1 mouse cellular context compared by ENCODE assay signal in the genomic region with DNA sequence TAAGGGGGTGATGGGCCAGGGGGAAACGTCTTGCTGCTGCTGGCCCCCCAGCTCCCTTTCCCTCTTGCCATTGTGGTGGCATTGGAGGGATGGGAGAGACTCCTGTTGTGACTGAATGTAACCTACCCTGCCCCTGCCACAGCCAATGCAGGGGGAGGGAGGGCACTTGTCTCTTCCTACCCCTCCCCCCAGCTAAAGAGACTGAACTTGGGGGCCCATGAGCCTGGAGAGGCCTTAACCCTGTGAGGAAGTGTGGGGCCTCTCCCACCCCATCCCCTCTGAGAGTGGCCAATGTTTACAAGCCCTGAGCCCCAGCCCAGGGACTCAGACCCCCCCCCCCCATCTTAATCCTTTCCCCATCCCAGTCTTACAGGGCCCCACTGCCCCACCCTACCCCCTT.
TF ChIP-seq lines count a peak whose summit lies in the region.

No protein-coding gene starts in this region.

TF ChIP-seq in myocyte, 11 proteins besides CTCF, POLR2A, EP300 and RAD21 (continued from another document):
- peak; percentile 31 for TF ChIP-seq POLR2AphosphoS2 (IDR thresholded peaks at IDR 0.05; ENCODE audit: insufficient read length, low read depth)
